Mouse (Mus musculus) megakaryocyte, adult 5-6 weeks (primary cell): Measurements from ENCODE around the gene Grb10. TPM values are rescaled to one million over a fixed set of nuclear protein-coding genes. Genes with fewer than 3 reads are reported as not detected.
A peak's percentile ranks its signal among the peaks of the same experiment; 100 is the strongest.

ENCODE experiments used
- ATAC-seq: 2 replicates; pipeline ENCODE4 v1.8.0; 2016; ENCODE audit warnings: mild to moderate bottlenecking, inconsistent platforms; ENCODE audit not compliant: poor library complexity, severe bottlenecking
- total RNA-seq, 2 experiments: library from RNA; stranded (forward) in 1 of 2; stranded (reverse) in 1 of 2; fragments of 153-499, 151-499 nt in 1 of 2; fragments of 221-1000, 200-1000 nt in 1 of 2; gene quantifications; 2 replicates each; pipeline versions ENCODE4 v1.2.3 to v1.2.4; 2015 to 2017

Grb10 gene
- total RNA-seq (2015), result not detected in 2 replicates
- total RNA-seq (2017), result 0.37 TPM in 1 of 2 replicates, not detected in the other

DNA sequence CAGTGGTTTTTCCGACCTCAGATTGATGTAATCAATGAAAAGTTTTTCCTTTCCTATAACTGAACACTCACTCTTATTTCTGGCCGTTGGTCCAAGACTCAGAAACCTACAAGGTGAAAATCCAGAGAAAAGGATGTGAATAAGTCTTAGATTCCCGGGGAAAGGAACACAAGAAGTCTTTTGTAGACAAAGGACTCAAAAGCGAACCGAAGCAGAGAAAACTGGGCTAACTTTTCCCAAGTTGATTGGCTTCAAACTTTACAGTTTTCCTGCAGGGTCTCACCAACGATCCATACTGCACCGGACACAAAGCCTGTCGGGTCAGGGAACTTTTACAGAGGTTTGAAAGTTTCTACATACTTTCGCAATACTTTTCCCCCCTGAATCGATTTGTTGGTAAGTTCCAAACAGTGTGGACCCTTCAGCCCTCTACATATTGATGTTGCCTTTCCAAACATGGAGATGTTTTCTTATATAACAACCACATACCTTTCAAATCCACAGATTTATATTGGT, at the start of gene Grb10:
TSS of gene Grb10 (minus strand) at position 214 of the 516 bp plus-strand sequence.
- no peak for ATAC-seq

DNA sequence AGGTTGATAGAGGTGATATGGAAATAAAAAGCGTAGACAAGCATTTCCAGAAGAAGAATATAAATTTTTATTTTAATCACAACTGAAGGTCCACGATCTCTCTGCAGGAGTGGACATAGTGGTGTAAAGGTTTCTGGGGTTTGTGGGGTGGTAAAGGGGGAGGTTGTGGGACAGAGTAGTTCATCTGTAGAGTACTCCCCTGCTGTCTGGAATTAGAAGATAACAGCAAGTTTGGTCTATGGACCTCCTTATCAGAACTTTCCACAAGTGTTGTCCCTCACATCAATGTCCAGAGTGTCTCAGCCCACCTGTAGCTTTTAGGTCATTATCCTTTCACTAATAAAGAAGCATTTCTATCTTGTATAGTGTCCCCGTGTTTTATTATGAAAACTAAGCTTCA, 43.2 kb upstream of the Grb10 start:
- ATAC-seq, result no peak

DNA sequence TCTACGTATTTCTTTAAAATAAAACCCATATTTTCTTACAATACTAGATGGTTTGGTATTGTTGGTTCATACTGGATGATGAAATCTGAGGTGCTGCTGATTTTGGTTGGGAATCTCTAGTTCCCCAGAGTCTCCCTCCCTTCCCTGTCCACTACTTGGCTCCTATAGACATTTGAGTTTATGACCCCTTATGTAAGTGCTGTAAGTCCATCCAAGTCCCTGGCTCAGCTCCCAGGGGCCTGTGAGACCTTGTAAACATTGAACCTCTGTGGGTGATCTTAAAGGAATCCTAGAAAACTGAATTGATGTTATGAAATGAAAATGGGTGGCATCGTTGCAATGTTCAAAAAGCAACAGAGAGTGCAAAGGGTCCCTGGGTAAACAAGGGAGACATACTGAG, 40.7 kb upstream of the Grb10 start:
- no peak for ATAC-seq

DNA sequence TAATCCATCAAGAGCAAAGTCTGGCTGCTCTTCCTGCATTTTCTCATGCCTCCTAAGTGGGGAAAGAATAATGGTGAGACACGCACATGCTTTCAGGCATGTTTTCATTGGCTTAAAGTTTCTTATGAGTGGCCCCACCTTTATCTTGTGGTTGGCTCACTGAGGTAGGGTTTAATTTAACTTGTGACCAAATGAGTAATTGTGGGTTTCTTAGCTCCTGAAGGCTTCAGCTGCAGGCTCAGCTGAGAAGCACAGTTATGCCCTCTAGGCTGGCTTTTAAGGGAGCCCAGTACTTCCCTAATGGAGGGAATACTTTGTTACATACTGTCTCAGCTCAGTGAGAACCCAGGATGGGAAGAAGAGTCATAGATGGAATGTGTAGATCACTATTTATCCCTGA, 37.0 kb upstream of the Grb10 start:
- no peak for ATAC-seq

DNA sequence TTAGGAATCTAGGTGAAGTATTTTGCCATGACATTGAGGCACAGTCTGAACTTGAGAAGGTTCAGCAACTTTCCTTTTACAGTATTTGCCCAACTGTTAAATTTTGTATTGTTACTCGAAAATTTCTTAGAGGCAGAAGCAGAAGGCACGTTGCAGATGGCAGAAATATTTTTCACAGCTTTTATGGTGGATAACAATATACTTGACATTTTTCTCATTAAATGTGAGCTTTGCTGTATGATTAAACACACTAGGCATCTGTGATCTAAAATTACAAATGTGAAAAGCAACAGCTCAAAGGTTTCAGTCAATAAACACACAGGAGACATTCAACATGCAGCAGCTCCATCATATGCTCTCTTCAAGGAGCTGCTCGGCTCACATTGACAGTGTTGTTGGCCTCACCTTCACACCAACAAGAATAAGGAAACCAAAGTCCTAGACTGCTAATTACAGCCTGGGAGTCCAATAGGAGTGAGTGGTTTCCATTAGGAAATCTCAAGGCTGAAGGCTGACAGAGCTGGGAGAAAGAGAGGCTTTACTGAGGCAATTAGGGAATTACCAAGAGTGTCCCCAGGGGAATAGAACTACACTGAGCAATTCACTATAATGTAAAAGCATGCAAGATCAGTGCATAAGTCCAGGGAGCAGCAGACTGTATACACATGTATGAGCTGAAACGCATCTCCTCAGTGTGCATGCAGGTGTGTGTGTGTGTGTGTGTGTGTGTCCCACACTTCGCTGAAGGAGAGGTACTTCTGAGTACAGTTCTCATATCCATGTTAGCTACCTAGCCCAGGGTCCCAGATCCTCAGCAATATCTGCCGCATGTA, 35.1 kb upstream of the Grb10 start:
- no peak for ATAC-seq

DNA sequence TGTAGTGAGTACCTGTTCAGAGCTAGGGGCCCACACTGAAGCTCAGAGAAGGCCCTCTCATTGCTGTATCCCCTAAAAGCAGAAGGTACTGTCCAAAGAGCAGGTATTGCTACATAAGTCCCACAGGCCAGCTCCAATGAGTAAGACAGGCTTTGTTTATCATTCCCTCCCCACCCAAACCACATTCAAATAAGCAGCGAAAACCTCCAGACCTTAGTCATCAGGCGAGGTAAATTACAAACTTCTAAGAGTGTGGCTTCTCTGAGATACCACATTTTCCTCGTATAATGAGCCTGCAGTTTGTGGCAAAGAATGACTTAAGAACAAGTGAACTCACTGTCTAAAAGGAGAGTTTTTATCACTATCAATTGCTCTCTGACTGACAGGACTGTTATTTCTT, 33.8 kb upstream of the Grb10 start:
- no peak for ATAC-seq

DNA sequence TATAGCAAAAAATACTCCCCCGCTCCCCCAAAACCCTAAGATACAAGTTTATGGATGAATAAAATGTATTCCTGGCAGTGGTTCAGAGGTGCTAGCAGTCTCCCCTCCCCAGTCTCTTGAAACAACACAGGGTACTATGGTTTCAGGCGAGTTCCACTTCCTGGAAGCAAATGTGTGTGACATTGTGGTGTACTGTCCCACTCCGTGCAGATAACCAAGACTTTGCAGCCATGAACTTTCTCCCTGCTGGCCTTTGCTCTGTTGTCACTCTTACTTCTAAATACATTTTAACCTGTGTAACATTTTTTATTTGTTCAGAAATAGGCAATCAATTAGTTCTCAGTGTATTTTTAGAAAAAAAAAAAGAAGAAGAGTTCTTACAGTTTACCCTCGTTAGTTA, 20.5 kb upstream of the Grb10 start:
- no peak for ATAC-seq

DNA sequence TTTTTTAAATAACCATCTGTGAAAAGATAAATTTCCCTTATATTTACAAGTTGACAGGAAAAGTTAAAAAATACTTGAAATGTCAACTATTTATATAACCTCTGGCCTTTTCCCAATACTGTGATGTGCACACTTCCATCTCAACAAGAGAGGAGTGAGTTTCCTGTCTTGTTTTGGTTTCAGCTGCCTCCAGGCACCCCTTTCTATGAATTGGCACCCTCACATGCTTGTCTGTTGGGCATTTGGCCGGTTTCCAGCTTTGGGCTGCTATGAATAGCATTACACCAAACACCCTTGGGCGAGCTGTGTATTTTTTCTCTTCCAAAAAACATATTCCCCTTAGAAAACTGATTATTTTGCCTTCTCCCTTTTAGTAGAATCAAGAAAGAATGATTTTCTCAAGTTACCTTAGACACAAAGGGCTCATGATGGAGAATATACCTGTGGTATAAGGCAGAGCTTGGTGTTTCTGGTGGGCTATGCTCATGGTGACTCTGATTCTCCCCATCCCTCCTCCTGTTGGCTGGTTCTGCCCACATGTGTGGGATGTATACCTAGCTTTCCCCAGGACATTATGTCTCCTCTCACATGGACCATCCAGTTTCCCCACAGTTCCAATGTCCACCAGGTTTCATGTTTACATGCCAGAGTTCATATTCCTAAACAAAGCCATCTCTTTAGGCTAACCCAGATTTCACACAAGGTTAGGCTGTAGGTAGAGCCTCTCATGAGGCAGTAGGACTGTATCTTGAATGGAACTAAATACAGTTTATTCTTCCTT, 10.3 kb upstream of the Grb10 start:
- ATAC-seq, result no peak

DNA sequence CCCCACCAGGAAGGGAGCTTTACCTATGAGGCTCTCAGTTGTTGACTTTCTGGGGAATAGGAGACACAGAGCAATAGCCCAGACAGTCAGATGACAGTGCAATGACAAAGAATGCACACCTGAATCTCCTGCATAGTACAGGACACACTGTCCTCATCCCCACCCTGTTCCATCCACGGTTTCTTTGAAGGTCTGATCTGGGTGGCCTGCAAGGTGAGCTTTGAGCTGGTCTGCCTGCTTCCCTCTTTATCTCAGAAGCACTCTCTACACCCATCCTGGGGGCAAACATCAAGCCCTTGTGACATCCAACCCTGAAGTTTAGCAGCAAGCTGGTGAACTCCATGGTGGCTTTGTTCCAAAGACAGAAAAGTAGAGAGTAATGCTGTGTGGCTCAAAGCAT, 9.7 kb upstream of the Grb10 start:
- ATAC-seq, result no peak

DNA sequence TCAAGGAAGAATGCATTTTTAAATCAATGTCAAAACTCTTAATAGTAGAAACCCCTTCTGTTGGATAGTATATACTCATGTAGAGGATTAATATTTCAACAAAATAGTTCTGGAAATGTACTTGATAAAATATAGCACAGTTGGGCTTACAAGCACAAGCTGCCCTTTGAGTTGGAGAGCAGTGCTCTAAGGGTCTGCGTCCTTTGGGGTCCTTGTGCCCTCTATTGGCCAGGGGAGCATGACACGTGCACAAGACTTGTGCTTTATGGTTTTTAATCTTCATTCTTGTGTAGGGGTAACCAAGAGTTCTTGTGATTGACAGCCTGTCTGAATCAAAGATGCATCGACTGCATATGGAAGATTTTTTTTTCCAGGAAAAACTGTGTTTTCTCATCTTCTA, 5.8 kb upstream of the Grb10 start:
- ATAC-seq, result no peak

DNA sequence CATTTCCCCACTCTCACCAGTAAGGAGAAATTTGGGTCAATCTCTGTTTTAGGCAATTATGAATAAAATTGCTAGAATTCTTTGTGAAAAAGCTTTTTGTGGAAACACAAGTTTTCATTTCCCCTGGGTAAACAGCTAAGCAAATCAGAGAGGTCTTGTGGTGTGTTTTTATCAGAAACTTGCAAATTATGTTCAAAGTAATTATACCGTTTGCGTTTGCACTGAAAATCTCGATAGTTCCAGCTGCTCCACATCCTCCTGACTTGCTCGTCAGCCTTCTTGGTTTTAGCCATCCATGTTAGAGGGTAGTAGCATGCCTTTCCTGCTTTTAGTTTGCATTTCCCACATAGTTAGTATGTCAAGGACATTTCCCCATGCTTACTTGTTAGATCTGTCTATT, 3.3 kb upstream of the Grb10 start:
- ATAC-seq, result no peak

DNA sequence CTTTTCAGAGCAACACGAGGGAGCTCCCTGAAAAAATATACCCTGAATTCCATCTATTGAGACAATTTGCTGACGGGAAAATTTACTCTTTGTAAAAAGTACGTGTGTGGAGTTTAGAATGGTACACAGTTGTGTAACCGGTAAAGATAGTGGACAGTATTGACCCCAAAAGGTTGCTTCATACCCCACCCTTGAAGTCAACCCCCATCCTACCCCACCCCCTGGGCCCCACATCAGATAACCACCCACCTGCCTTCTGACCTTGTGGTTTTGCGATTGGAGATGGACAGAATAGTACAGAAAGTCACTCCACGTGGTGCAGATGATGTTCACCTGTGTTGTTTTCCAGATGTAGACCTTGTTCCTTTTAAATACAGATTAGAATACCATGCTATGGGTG, 2.9 kb upstream of the Grb10 start:
- ATAC-seq, result no peak

DNA sequence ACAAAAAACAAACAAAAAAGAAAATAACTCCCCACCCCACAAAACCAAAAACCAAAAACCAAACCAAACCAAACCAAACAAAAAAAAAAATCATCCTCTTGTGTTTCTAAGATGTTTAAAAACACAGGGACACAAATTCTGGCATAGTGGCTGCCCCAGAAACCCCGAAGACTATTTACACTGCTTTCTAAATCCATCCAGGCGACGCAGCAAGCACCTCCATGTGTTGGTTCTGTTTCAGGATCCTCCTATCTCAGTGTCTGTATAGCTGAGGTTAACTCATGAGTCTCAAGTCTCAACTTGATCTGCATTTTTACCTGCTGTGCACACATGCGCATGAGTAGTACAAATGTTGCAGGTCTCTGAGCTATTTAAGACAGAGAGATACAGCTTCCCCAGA, 1.9 kb upstream of the Grb10 start:
- ATAC-seq, result no peak

DNA sequence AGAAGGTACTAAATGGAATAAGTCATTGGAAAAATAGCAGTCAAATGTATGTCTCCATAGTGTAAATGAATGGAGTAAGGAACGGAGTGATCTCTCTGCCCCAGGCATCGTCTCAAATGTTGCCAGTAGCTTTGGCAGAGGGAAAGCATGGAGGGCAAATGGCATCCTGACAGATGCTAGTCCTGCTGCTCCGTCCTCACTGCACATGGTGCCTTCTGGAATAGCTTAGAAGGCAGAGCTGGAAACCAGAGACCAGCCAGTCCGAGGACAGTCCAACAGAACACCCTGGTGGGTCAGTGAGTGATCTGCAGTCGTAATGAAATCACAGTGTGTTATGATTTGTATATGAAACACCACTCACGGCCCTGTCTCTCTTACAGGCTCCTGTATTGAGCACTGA, 1.3 kb upstream of the Grb10 start:
- ATAC-seq, result no peak

DNA sequence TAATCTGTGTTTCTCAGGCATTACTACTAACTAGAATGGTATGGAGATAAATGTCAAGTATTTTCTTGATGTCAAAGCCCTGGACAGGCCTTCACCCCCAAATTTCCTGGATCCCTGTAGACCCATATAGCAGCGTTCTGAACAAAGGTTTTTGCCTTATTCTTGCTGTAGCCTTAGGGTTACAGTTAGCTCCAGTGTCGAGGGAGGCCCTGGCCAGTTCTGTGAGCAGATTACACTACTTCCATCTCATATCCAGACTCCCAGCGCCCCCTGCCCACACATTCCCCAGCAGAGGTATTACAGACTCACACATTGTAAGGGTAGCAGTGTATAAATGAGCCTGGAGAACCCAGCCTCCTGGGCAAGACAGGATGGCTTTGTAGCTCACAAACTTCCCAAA, 615 bp upstream of the Grb10 start:
- no peak for ATAC-seq

DNA sequence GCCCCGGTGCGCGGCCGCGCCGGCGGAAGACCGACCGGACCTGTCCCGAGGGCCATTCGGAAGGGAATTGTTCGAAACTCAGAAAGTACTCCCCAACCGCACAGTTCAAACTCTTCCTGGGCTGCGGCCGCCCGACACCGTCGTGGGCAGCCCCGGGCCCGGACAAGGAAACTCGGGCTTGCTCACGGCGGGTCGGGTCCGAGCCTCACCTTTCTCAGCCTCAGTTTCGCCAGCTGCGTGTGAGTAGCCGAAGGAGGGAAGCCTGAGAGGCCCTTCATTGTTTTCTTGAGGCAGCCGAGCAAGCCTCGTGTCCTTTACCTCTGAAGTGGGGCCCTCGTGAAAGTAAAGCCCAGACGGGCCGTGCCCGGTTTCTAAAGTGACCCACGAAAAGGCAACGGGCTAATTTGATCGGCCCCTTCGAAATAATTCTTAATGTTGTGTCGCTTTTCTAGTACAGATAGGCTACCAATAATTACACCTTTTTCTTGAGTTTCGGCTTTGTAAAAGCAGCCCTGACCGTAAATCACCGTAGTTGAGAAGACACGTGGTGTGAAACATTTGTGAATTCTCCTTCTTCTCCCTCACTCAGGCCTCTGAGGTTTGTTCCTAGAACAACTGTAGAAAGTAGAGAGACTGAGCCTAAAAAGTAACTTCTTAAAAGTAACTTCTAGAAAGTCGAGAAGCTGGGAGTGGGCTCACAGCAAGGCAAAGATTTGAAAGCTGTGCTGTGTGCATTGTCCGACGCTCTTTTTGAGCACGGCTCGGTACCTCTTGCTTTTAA, 604 bp downstream of the Grb10 start:
- ATAC-seq, result no peak

DNA sequence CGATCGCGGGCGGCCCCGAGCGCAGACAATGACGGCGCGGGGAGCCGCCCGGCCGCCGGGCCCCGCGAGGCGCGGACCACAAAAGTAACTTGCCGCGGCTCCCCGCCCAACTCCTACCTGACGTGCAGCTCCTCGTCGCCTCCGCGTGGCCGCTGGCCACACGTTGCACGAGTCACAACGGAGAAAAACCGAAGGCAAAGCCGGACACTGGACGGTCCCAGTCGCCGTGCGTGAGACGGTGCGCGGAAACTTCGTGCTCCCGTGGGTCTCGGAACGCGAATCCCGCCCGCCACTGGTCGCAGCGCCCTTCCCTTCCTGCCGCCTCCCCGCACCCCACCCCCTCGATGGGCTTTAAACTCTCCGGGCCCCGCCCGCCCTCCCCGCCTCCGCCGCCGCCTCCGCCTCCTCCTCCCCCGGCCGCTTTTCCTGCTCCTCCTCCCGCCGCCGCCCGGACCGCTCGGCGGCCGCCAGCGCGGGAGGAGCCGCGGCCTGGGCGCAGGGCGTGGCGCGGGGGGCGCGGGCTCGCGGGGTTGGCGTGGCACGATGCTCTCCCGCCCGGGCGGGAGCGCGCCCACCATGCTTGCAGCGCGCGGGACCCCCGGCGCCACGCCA, 1.3 kb downstream of the Grb10 start:
- ATAC-seq, result peak; percentile 30; the same call in 1 of the 2 replicates

DNA sequence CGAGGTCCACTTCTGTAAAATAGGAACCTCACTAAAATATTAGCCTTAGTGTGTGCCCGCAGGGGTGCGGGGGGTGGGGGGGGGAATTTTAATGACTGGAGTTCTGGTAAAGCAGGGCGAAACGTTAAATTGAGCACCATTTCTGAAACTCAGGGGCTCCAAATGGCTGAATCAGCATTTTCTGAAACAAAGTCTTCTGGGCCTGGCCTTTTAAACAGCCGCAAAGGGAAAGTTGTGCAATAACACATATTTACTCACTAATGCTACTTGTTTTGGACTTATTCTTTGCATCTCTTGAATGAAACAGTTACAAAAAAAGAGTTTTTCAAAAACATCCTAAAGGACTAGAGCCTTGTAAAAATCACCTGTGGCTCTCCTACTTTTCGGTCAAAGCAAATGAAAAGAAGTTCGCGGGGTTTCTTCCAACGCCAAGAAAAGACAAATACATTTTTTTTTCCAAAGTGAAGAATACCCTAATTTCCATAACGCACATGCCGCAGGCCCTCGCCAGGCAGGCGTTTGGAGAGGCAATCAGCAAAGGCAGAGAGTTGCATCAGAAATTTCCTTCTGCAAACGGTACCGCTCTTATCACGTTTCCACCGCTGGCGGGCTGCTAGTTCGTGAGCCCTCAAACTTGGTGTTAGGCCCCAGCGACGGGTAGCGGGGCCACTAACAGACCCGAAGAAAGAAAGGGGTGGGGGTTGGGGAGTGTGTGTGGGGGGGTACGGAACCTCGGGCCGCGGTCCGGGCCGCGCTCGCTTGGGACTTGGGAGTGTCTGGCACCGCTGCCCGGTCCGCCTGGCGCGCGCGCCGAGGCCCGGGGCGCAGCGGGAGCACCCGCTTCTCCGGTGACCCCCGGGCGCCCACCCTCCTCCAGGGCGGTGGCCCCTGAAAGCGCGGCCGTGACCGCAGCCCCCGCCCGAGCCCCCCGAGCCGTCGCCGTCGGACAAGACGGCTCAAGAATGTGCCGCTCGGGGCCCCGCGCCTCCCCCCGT, 2.3 kb downstream of the Grb10 start:
- no peak for ATAC-seq

DNA sequence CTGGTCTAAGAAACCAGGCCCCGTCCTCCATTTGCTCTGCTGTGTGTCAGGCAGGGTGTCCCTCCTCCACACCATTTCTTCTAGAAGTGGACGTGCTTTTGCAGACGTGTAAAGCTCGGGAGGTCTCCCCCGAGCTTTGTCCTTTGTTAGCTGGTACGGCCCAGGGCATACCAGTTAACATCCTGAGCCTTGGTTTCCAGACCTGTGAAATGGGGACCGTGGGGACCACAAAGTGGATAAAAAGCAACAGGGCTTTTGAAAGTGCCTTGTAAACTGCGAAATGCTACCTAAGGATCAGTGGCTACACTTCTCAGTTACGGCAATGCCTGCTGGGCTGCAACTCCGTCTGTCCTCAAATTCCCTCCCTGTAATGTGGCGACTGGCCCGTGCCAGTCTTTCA, 3.2 kb downstream of the Grb10 start:
- no peak for ATAC-seq

DNA sequence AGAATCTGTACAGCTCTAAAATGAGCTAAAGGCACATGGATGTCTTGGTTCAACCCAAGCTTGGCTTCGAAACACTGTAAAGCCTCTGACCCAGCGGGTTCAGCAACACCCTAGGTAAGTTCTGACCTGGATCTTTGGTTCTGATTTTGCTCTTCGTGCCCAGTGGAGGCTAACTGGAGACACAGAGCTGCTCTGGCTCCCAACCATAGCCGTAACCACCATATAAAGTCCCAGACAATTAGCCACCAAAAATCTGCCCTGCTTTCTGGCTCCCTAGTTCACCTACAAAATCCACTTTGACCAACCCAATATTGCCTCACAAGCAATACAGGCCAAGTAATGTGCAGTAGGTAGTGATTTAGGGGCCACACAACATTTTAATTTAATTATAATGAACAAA, 3.7 kb downstream of the Grb10 start:
- no peak for ATAC-seq
